Mouse (Mus musculus): Measurements from ENCODE around the gene Nkiras1.

DNA sequence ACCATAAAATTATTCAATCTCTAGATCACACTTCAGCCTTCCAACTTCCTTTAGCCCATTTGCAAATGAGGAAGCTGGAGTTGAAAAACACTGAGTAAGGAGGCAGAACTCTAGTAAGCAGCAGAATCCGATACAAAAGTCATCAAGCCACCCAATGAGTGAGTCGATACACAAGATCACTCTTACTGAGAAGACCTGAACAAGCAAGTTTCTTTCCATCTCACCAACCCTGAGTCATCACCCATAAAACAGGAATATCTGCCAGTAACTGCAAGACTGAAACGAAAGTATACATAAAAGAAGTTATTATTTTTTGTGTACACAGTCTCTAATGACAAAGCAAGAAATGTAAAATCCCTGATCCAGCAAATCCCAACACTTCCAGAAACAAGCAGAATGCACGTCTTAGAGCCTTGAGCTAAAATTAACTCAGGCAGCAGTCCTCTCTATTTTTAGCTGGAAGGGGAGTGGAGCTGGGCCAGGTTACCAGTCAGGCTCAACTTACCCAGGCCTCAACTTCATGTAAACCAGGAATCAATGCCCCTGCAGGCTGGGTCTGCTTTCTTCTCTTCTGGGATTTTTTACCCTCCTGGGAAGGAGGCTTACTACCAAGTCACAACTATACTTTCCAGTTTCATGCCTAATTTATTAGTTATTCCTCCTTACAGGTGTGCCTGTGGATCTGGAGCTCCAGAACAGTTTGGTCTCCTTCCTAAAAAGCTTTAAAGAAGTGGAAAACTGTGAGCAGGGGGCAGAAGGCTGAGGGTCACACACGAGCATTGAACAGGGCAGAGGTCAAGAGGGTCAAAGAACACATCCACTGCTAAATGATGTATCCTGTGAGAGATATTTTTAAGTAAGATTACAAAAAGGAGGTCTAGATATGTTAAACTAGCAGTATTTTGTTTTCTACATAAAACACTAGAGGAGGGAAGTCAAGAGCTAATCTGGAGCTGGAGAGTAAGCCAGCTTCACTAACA, 36.7 kb upstream of the Nkiras1 start:
- TF ChIP-seq CTCF (IDR thresholded peaks at IDR 0.05; ENCODE audit: borderline replicate concordance, extremely low read depth, insufficient read depth, insufficient read length): no peak
- TF ChIP-seq POLR2A (IDR thresholded peaks at IDR 0.05; ENCODE audit: borderline replicate concordance, extremely low read depth, insufficient read depth, insufficient read length, poor library complexity, severe bottlenecking): no peak

All from brain, embryonic 14.5 days (tissue).